Mouse (Mus musculus): Measurements from ENCODE around the gene Fam124b. TPM values are rescaled to one million over a fixed set of nuclear protein-coding genes. Genes with fewer than 3 reads are reported as not detected.
A peak's percentile ranks its signal among the peaks of the same experiment; 100 is the strongest.

Gene Fam124b
- polyA plus RNA-seq, 1 experiment from 2014 or later, result 0.69 TPM

- no peak overlapping the region for H3K27ac ChIP-seq (replicated peaks)
- no peak overlapping the region for H3K4me2 ChIP-seq
- ATAC-seq (ENCODE audit: low FRiP score), result no peak
- H3K9ac ChIP-seq (replicated peaks), result no peak overlapping the region
- H3K36me3 ChIP-seq, result no peaks in the 10 kb centered on the region
- no peaks in the 10 kb centered on the region for H3K9me3 ChIP-seq (replicated peaks)
- WGBS, result 75% methylated on average over 1 of the region's 1 CpGs
- no peaks in the 10 kb centered on the region for H3K27me3 ChIP-seq (replicated peaks)
- no peak overlapping the region for H3K4me3 ChIP-seq (replicated peaks)
- no peaks in the 10 kb centered on the region for H3K4me1 ChIP-seq
Measured at GRCm38 (mm10) chr1:80230612-80231011, 12.3 kb upstream of the Fam124b start.

- 39% methylated on average over 3 of the region's 3 CpGs for WGBS
- no peak for ATAC-seq (ENCODE audit: low FRiP score)
Measured at GRCm38 (mm10) chr1:80224839-80225412, 6.7 kb upstream of the Fam124b start.

GRCm38 (mm10) chr1:80221151-80221550 lies 2.9 kb upstream of the Fam124b start:
- Histone ChIP-seq H3K27ac (replicated peaks) (0 out of 2 replicates have a peak overlapping the region, but pooled peaks have one; percentile 1), H3K4me1 (peaks cover 6% of the 10 kb centered on the region; the same call in 1 of the 2 replicates), H3K27me3 (replicated peaks) (no peaks in the 10 kb centered on the region), H3K4me2 (no peak overlapping the region), H3K9me3 (replicated peaks) (no peaks in the 10 kb centered on the region), H3K36me3 (no peaks in the 10 kb centered on the region), H3K4me3 (replicated peaks) (no peak overlapping the region), H3K9ac (replicated peaks) (no peak overlapping the region)
- peak; percentile 69 for ATAC-seq (ENCODE audit: low FRiP score)
- 41% methylated on average over 4 of the region's 4 CpGs for WGBS

More at GRCm38 (mm10) chr1:80224839-80225412, 6.7 kb upstream of the Fam124b start:
- Histone ChIP-seq H3K9me3 (replicated peaks) (no peaks in the 10 kb centered on the region), H3K27me3 (replicated peaks) (no peaks in the 10 kb centered on the region), H3K36me3 (no peaks in the 10 kb centered on the region), H3K4me3 (replicated peaks) (no peak overlapping the region), H3K27ac (replicated peaks) (no peak overlapping the region), H3K9ac (replicated peaks) (no peak overlapping the region), H3K4me2 (no peak overlapping the region), H3K4me1 (peaks cover 6% of the 10 kb centered on the region; the same call in 1 of the 2 replicates)

GRCm38 (mm10) chr1:80213826-80214225 lies 4.4 kb downstream of the Fam124b start:
- no peak overlapping the region for H3K4me2 ChIP-seq
- no peak overlapping the region for H3K9ac ChIP-seq (replicated peaks)
- H3K4me3 ChIP-seq (replicated peaks), result no peak overlapping the region
- H3K27me3 ChIP-seq (replicated peaks), result no peaks in the 10 kb centered on the region
- no peaks in the 10 kb centered on the region for H3K4me1 ChIP-seq
- ATAC-seq (ENCODE audit: low FRiP score), result no peak
- no peaks in the 10 kb centered on the region for H3K9me3 ChIP-seq (replicated peaks)
- 75% methylated on average over 9 of the region's 9 CpGs for WGBS
- no peaks in the 10 kb centered on the region for H3K36me3 ChIP-seq
- no peak overlapping the region for H3K27ac ChIP-seq (replicated peaks)

- WGBS, result 89% methylated on average over 10 of the region's 10 CpGs
- no peak overlapping the region for H3K9ac ChIP-seq (replicated peaks)
- no peak for ATAC-seq (ENCODE audit: low FRiP score)
- peak overlapping the region; percentile 0; the same call in 1 of the 2 replicates for H3K4me3 ChIP-seq (replicated peaks)
- no peaks in the 10 kb centered on the region for H3K27me3 ChIP-seq (replicated peaks)
- peak overlapping the region; percentile 9; the same call in 1 of the 2 replicates for H3K4me2 ChIP-seq
- no peak overlapping the region for H3K27ac ChIP-seq (replicated peaks)
- no peaks in the 10 kb centered on the region for H3K9me3 ChIP-seq (replicated peaks)
- no peaks in the 10 kb centered on the region for H3K4me1 ChIP-seq
- no peaks in the 10 kb centered on the region for H3K36me3 ChIP-seq
Measured at GRCm38 (mm10) chr1:80213146-80213545, 5.1 kb downstream of the Fam124b start.

GRCm38 (mm10) chr1:80202314-80202713 lies 16.0 kb downstream of the Fam124b start:
- no peak overlapping the region for H3K27ac ChIP-seq (replicated peaks)
- H3K4me1 ChIP-seq, result no peaks in the 10 kb centered on the region
- 91% methylated on average over 3 of the region's 3 CpGs for WGBS
- H3K36me3 ChIP-seq, result no peaks in the 10 kb centered on the region
- no peaks in the 10 kb centered on the region for H3K9me3 ChIP-seq (replicated peaks)
- no peak overlapping the region for H3K9ac ChIP-seq (replicated peaks)
- no peak overlapping the region for H3K4me2 ChIP-seq
- no peak for ATAC-seq (ENCODE audit: low FRiP score)
- no peak overlapping the region for H3K4me3 ChIP-seq (replicated peaks)
- H3K27me3 ChIP-seq (replicated peaks), result no peaks in the 10 kb centered on the region

GRCm38 (mm10) chr1:80192837-80193236 lies 25.4 kb downstream of the Fam124b start:
- ATAC-seq (ENCODE audit: low FRiP score), result no peak
- no peak overlapping the region for H3K4me2 ChIP-seq
- 93% methylated on average over 8 of the region's 8 CpGs for WGBS

GRCm38 (mm10) chr1:80181414-80181805 lies 36.9 kb downstream of the Fam124b start:
- H3K27ac ChIP-seq (replicated peaks), result no peak overlapping the region
- no peak overlapping the region for H3K4me3 ChIP-seq (replicated peaks)
- no peak overlapping the region for H3K9ac ChIP-seq (replicated peaks)
- H3K27me3 ChIP-seq (replicated peaks), result no peaks in the 10 kb centered on the region
- H3K4me1 ChIP-seq, result no peaks in the 10 kb centered on the region
- ATAC-seq (ENCODE audit: low FRiP score), result peak; percentile 53
- no peak overlapping the region for H3K4me2 ChIP-seq
- H3K36me3 ChIP-seq, result no peaks in the 10 kb centered on the region
- H3K9me3 ChIP-seq (replicated peaks), result no peaks in the 10 kb centered on the region
- WGBS, result 63% methylated on average over 3 of the region's 3 CpGs

More at GRCm38 (mm10) chr1:80192837-80193236, 25.4 kb downstream of the Fam124b start:
- Histone ChIP-seq H3K9me3 (replicated peaks) (no peaks in the 10 kb centered on the region), H3K27me3 (replicated peaks) (no peaks in the 10 kb centered on the region), H3K36me3 (no peaks in the 10 kb centered on the region), H3K4me3 (replicated peaks) (no peak overlapping the region), H3K27ac (replicated peaks) (no peak overlapping the region), H3K9ac (replicated peaks) (no peak overlapping the region), H3K4me1 (no peaks in the 10 kb centered on the region)

- Histone ChIP-seq H3K27ac (replicated peaks) (no peak overlapping the region), H3K4me2 (peak overlapping the region; percentile 22; the same call in 1 of the 2 replicates), H3K9ac (replicated peaks) (no peak overlapping the region), H3K36me3 (no peaks in the 10 kb centered on the region), H3K27me3 (replicated peaks) (no peaks in the 10 kb centered on the region), H3K4me3 (replicated peaks) (no peak overlapping the region), H3K4me1 (no peaks in the 10 kb centered on the region), H3K9me3 (replicated peaks) (no peaks in the 10 kb centered on the region)
- WGBS, result 36% methylated on average over 13 of the region's 13 CpGs
- ATAC-seq (ENCODE audit: low FRiP score), result peak; percentile 67
Measured at GRCm38 (mm10) chr1:80180767-80181413, 37.4 kb downstream of the Fam124b start.

- H3K4me1 ChIP-seq, result no peaks in the 10 kb centered on the region
- no peak overlapping the region for H3K9ac ChIP-seq (replicated peaks)
- H3K27me3 ChIP-seq (replicated peaks), result no peaks in the 10 kb centered on the region
- H3K9me3 ChIP-seq (replicated peaks), result no peaks in the 10 kb centered on the region
- H3K4me3 ChIP-seq (replicated peaks), result no peak overlapping the region
- no peak overlapping the region for H3K4me2 ChIP-seq
- H3K27ac ChIP-seq (replicated peaks), result no peak overlapping the region
- no peak for ATAC-seq (ENCODE audit: low FRiP score)
- no peaks in the 10 kb centered on the region for H3K36me3 ChIP-seq
- WGBS, result 66% methylated on average over 7 of the region's 7 CpGs
Measured at GRCm38 (mm10) chr1:80180128-80180527, 38.1 kb downstream of the Fam124b start.

- H3K27ac ChIP-seq (replicated peaks), result no peak overlapping the region
- no peak overlapping the region for H3K4me2 ChIP-seq
- ATAC-seq (ENCODE audit: low FRiP score), result no peak
- H3K4me1 ChIP-seq, result no peaks in the 10 kb centered on the region
- H3K9ac ChIP-seq (replicated peaks), result no peak overlapping the region
- no peaks in the 10 kb centered on the region for H3K36me3 ChIP-seq
- H3K9me3 ChIP-seq (replicated peaks), result no peaks in the 10 kb centered on the region
- H3K4me3 ChIP-seq (replicated peaks), result no peak overlapping the region
- no peaks in the 10 kb centered on the region for H3K27me3 ChIP-seq (replicated peaks)
- WGBS, result 74% methylated on average over 11 of the region's 11 CpGs
Measured at GRCm38 (mm10) chr1:80177651-80178382, 40.5 kb downstream of the Fam124b start.

- WGBS, result 91% methylated on average over 5 of the region's 5 CpGs
- no peak overlapping the region for H3K27ac ChIP-seq (replicated peaks)
- H3K27me3 ChIP-seq (replicated peaks), result no peaks in the 10 kb centered on the region
- H3K9me3 ChIP-seq (replicated peaks), result no peaks in the 10 kb centered on the region
- no peak for ATAC-seq (ENCODE audit: low FRiP score)
- no peak overlapping the region for H3K9ac ChIP-seq (replicated peaks)
- no peak overlapping the region for H3K4me3 ChIP-seq (replicated peaks)
- H3K4me2 ChIP-seq, result no peak overlapping the region
- no peaks in the 10 kb centered on the region for H3K36me3 ChIP-seq
- no peaks in the 10 kb centered on the region for H3K4me1 ChIP-seq
Measured at GRCm38 (mm10) chr1:80167706-80168105, 50.6 kb downstream of the Fam124b start.
